Mouse (Mus musculus) left cerebral cortex, postnatal 10 days (tissue): ENCODE measurements around the gene Rad51b. TPM values are rescaled to one million over a fixed set of nuclear protein-coding genes. Genes with fewer than 3 reads are reported as not detected.

Experiments used
- DNase-seq, 2 experiments: peaks; one replicate each; pipeline ENCODE4 v3.0.0; 2021 to 2022; ENCODE audit warnings: low spot score in 2 of 2, mixed read lengths in 1 of 2; ENCODE audit errors: extremely low spot score in 1 of 2
- intact Hi-C: fragments of 180-260 bp; cut with DNase I; formaldehyde crosslinking; loops from one replicate; pipeline ENCODE4 v1.15.1; 2025
- total RNA-seq, 2 experiments: library from RNA; stranded (reverse); gene quantifications; 2 replicates each; pipeline ENCODE4 v1.2.3; 2021

Gene Rad51b
- total RNA-seq, 2 experiments from 2014 or later, result 0.43 to 0.71 TPM

DNA sequence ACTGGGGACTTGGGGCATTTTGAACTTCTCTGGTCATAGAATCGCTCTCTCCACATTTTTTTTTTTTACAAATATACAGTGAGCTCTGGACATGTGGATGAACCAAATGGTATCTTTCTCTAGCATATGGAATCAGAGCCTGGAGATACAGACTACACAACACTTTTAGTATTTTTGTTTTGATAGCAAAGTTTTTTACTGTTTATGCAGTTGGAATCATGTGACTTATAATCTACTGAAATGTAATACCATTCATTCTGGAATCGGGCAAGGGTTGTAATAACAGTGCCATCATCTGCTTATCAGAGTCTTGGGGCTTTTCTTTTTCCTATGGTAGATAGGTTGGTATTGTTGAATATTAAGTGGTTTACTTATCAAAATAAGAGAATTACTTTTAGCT lies 67.2 kb downstream of the Rad51b start:
- intact Hi-C loops, result no loop called here
- no peak for DNase-seq

DNA sequence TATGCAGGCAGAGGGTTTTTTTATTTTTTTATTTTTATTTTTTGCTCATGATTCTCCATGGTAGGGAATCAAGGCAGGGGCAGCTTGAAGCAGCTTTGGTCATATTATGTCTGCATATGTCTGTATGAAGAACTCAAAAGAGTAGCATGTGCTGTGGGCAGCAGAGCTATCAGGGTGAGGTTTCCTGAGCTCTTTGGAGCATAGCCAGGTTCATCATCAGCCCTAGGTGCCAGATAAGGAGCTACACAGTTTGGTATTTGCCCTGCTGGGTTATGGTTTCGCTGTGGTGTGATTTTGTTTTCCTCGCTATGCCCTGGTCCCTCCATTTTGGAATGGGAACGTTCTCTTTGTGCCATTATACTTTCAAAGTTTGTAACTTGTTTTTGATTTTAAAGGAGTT lies 71.7 kb downstream of the Rad51b start:
- no peak for DNase-seq
- intact Hi-C loops, result no loop called here

DNA sequence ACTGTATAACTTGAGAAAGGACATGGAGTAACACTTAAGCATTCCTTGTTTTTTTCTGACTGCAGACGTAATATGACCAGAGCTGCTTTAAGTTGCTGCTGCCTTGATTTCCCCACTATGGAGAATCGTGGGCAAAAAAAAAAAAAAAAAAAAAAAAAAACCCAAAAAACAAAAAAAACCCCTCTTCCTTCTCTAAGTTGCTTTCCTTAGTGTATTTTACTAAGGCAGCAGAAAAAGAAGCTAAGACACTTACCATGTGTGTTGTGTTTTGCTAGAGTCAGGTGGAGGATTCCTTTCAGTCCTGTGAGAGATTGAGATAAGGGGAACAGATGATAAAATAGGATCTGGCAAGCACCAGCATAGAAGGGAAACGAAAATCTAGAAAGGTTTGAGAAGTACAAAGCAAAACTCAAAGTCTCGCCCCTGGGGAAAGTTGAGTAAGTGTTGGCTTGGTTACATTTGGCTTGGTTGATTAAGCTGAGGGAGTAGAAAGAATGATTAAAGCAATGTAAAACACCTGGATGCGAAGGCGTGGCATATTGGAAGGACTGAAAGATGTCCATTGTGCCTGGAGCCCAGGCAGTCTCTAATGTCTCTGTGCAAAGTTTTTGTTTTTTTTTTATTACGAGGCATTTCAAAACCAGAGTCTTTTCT lies 72.6 kb downstream of the Rad51b start:
- DNase-seq, result no peak
- intact Hi-C loops, result no loop called here

DNA sequence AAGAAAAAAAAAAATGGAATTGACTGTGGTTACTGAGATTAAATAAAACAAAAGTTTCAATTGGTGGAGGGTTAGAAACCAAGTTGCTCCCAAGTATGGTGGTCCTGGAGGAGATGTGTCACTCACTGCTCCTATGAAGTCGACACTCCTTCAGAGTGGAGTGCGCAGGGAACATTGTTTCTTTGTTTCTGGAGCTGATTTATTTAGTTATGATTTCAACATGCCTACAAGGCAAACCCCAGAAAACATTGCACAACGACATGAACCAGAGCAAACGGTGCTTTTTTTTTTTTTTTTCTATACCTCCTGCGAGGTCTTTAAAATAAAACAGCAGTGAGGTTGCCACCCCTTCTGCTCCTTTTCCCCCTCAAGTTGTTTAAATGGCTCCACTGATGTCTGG lies 75.6 kb downstream of the Rad51b start:
- intact Hi-C loops, result no loop called here
- no peak for DNase-seq

DNA sequence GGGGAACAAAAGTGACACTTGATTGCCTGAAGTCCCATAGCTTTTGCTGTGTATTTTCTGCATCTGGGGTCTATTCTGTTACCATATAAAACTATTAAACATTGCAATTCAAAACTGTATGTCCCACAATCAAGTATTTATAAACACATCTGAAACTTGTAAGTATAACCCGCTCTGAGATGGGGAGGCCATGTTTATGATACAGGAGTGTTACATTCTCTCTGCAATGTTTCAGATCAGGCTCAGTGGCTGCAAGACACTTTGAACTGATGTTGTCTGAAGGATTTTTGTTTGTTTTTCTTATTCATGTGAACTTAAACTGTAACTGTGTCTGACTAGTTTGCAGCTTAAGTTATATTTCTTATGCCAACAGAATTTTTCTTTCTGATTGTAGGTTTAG lies 80.3 kb downstream of the Rad51b start:
- DNase-seq, result no peak
- intact Hi-C loops, result no loop called here

DNA sequence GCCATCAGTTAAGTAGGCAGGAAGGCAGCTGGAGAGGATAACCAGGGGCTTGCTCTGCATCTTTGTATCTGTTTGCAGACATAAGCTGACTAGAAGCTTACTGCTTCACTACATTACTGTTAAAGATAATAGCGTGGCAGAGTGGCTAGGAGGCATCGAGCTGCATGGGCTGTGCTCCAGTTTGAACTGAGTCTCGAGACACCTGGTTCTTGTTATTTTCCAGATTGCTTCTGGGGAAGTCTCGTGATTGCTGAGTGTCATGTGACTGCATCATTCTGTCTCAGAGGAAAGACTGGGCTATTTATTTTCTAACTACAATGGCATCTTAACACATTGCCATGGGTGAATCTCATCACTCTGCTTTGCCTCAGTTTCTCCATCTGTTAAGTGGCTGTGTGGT lies 80.8 kb downstream of the Rad51b start:
- intact Hi-C loops, result no loop called here
- no peak for DNase-seq

DNA sequence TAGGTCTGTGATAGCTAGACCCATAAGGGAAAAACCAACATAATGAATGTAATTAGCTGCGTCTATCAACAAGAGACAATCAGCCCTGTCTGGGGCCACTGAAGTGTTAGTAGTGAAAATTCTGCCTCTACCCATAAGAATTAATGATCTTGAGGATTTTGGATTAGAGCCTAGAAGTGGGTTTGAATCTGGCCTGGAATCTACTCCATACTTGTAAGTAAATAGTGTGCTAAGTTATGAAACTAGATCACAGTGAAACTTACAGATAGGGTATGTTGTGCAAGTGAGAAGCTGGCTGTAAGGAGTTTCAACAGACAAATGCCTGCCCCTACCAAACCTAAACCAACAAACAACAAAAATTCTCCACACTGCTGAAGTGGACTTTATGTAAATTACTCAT lies 83.1 kb downstream of the Rad51b start:
- intact Hi-C loops, result no loop called here

DNA sequence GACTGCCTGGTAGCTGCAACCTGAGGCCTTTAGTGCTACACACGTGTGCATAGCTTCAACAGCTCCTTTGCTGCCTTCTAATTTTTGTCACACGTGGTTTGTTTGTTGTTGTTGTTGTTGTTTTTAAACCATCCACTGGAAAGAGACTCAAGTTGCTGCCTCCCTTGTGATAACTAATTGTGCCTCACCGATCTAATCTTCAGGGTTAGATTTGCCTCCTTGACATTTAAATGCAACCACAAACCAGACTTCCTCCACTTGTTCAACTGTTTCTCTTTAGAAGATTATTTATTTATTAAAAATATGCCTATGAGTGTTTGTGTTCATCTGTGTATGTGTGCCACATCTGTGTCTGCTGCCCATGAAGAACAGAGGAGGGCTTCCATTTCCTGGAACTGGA lies 84.4 kb downstream of the Rad51b start:
- intact Hi-C loops, result no loop called here
- no peak for DNase-seq

More for the DNA sequence above, 83.1 kb downstream of the Rad51b start:
- no peak for DNase-seq

DNA sequence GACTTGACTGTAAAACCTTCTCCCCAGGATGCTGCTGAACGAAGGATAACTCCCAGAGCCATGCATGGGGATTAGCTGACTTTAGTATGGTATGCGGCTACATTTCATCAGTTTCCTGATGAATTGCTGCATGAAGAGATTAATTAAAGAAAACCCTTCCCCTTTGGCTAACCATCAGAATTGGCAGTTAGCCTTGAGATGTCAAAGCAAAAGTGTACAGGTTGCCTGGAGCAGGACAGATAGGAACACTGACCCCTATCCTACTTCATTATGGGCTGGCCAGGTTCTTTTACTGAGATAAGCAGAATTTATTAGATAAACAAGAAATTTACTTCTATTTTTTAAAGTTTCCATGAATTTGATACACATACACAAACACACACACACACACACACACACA lies 85.3 kb downstream of the Rad51b start:
- intact Hi-C loops, result no loop called here
- DNase-seq, result no peak

DNA sequence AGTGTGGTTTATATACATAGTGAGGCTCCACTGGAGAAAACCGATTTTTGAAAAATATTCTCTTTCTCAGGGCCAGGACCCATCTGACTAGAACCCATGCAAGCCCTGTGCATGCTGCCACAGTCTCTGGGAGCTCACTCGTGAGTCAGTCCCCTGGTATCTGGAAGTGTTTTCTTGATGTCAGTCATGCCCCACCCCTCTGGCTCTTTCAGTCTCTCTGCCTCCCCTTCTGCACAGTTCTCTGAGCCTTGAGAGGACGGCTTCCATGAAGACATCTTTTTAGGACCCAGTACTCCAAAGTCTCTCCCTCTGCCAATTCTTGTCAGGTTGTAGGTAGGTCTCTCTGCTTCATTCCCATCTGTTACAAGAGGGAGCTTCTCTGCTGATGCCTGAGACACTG lies 86.5 kb downstream of the Rad51b start:
- no peak for DNase-seq
- intact Hi-C loops, result no loop called here

DNA sequence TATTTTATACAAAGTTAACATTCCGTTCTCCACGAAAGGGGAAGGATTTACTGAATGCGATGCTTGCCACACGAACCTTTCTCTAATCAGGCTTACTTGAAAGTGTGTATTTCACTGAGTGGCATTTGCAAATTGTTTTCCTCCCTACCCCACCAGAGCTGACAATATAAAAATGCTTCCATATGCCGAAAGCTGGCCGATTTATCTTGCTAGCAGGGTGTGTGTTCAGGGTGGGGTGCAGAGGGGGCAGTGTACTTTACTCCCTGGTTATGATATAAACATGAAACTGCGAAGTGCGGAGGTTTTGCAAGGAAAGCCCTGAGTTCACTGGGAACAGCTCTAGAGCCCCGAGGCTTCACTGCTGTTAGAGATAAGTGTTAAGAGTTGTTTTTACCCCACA lies 87.7 kb downstream of the Rad51b start:
- DNase-seq, result no peak
- intact Hi-C loops, result no loop called here

DNA sequence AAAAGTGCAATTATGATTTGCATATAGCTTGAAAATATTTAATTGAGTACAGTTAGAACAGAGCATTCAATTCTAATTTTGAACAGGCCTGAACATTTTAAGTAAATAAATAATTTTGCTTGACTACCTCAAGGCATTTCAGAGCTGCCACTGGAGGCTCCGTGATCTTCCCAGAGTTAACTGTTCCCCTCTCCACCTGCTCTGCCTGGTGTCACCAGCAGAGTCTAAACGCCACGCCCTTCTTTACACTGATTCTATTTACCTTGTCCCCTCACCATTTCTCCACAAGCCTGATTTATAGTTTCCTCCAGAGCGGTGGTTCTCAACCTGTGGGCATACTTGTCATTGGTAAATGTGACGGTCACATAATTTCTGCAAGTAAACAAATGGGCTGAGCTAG lies 88.1 kb downstream of the Rad51b start:
- no peak for DNase-seq
- intact Hi-C loops, result no loop called here

DNA sequence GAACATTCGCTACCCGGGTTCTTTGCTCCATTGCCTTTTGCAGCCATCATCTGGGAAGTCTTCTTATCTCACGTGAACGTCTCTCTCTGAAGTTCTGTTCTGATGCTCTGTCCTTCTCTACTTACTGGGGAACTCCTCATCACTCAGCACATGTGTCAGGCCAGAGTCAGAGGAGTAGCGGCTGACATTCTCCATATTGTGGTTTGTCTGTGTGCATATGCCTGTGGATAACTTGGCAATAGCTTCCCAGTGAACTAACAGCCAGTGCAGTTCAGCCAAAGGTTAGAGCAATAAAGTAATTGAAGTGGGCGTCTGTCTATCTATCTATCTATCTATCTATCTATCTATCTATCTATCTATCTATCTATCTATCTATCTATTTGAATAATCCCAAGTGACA lies 90.8 kb downstream of the Rad51b start:
- intact Hi-C loops, result no loop called here
- DNase-seq, result no peak

DNA sequence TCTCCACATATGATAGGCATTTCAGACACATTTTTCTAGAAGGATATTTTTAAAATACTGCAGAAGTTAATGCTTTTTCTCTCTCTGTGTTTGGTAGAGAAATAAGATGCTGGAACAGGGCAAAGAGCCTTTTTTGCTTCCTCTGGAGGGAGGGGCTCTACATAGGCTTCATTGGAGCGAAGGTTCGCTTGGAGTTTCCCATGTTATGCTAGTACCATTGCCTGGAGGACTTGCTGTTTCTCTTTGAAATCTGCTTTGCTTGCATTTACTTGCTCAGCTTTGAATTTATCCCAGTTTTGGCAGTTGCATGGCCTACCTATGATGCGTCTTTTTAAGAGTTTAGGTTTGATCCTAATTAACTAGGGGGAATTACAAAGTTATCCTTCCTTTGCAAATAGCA lies 92.2 kb downstream of the Rad51b start:
- no peak for DNase-seq
- intact Hi-C loops, result no loop called here

DNA sequence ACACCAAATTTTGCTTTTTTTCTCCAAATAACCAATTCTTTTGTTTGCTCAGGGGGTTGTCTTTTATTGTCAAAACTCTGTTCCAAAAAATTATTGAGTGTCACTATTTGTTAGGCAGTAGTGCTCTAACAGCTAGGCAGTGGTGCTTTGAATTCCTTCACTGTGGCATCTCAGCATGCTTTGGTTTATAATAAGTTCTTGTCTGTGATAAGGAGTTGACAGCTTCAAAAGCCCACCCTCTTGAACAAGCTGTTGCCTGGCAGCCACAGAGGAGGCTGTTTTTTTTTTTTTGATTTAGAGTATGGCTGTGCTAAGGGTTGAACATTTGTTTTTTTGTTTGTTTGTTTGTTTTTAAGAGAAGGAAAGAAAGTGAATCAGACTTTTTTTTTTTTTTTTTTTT lies 92.9 kb downstream of the Rad51b start:
- DNase-seq, result no peak
- intact Hi-C loops, result no loop called here

DNA sequence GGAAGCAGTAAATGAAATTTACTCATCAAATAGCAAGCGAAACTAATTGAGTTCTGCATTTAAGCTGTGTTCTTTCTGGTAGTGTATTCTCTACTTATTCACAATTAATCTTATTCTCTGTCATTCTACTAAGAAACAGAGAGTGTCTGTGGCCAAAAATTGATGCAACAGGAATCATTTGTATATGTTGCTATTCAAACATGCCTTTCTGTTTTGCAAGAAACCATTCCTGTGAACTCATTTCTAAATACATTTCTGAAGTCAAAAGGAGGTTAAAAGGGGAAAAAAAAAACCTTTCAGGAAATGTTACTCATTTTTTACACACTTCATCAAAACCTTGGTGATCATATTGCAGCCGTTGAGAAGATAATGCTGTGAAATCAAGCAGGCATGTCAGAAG lies 96.6 kb downstream of the Rad51b start:
- intact Hi-C loops, result no loop called here
- no peak for DNase-seq

DNA sequence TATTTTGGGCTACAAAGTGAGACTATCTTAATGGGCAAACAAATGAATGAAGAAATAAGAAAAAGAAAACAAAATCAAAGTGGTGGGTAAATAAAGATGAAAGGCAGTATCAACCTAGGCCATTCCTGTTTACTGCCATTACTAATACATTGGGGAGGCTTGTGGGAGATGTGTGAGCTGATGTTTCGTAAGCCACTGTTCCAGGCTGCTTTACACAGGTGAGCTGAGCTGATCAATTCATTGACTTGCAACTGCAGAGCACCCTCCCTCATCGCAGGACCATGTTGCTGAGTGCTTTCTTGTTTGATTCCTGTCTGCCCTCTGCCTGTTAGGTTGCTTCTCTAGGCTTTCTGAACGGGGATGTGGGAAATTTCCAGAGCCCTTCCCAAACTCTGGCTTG lies 106.9 kb downstream of the Rad51b start:
- DNase-seq, result no peak
- intact Hi-C loops, result no loop called here

DNA sequence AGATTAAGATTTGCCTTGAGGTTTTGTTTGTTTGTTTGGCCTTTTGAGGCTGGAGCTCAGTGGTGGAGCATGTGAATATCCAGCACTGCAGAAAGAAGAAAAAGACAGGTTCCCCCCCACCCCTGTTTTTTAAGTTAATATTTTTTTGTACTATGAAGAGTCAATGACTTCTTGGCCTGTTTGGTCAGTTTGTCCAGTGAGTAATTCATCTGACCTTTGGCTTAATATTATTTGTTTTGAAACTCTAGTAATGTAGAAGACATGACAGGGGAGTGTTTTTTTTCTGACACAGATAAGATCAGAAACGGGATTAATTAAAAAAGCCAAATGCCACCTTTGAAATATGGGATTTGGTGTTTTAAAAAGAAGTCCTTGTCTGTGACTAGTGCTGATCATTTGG lies 107.4 kb downstream of the Rad51b start:
- no peak for DNase-seq
- intact Hi-C loops, result no loop called here

DNA sequence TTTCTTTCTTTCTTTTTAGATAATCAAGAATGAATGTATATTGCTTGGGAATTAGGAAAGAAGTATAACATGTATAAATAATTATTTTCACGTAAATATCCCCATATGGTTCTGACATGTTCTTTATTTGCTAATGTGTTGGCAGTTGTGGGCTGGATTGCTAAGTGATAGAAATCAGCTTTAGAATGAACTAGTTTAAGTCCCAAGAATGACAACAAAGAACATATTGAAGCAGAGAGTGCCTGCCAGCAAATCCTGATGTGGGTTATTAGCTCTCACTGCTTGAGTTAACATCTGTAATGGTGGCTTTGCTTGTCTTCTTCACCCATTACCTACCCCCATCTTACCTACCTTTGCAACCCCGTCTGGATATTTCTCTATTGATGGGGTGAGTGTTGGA lies 111.6 kb downstream of the Rad51b start:
- DNase-seq, result no peak
- intact Hi-C loops, result no loop called here

DNA sequence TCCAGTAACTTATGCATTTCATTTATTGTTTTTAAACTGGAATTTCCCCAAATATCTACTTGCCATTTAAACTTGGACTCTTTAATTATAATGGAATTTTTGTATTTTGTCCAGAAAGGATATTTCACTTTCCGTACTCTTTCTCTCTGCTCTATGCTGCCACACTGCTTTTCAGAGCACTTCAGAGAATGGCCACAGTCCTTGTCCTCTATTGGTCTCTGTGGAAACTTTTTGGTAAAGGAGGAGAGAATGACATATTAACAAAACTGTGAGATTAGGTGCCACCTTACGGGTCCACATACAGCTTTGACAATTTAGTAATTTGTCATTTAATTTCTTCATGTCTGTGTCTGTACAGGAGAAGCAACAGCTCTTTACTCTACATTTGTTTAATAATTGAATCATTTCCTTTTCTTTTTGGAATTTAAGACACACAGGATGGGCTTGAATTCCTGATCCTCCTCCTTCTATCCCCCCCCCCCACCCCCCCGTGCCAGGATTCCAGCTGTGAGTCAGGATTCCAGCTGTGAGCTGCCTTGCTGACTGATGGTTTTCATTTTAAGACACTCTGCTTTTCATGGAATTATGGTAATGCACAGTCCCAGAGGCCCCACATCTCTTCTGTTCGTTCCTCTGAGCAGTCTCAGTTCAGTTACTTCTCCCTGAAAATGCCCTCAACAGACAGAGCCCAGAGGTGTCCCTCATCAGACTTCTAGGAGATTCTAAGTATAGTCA lies 112.2 kb downstream of the Rad51b start:
- intact Hi-C loops, result no loop called here
- no peak for DNase-seq
